Mouse (Mus musculus) NIH3T3 (cell line): ENCODE results near the gene Rrp1.
A peak's percentile ranks its signal among the peaks of the same experiment; 100 is the strongest.
"Not testable (repeated sequence)": the region's sequence is repeated elsewhere in the genome, so short reads cannot be mapped to it uniquely, and the experiment has no call there.

Experiments
- DNase-seq: peaks from one replicate; pipeline ENCODE4 v3.0.0-alpha.2; 2012; ENCODE audit warnings: low read depth

The Rrp1 gene

GRCm38 (mm10) chr10:78383567-78383966 is 29.3 kb downstream of the Rrp1 start:
- DNase-seq: no peak

- no peak for DNase-seq
Observed at GRCm38 (mm10) chr10:78378516-78378915, 34.3 kb downstream of the Rrp1 start.

GRCm38 (mm10) chr10:78372681-78373668 is 39.9 kb downstream of the Rrp1 start:
- DNase-seq: no peak

GRCm38 (mm10) chr10:78371746-78372145 is 41.1 kb downstream of the Rrp1 start:
- no peak for DNase-seq

GRCm38 (mm10) chr10:78367586-78367985 is 45.3 kb downstream of the Rrp1 start:
- DNase-seq: no peak

- no peak for DNase-seq
Observed at GRCm38 (mm10) chr10:78366851-78367312, 46.0 kb downstream of the Rrp1 start.

- DNase-seq: peak; percentile 39
Observed at GRCm38 (mm10) chr10:78366195-78366834, 46.5 kb downstream of the Rrp1 start.

GRCm38 (mm10) chr10:78365555-78365954 is 47.3 kb downstream of the Rrp1 start:
- no peak for DNase-seq

GRCm38 (mm10) chr10:78364106-78364505 is 48.7 kb downstream of the Rrp1 start:
- no peak for DNase-seq

- DNase-seq: no peak
Observed at GRCm38 (mm10) chr10:78363366-78363765, 49.5 kb downstream of the Rrp1 start.

- no peak for DNase-seq
Observed at GRCm38 (mm10) chr10:78361951-78362350, 50.9 kb downstream of the Rrp1 start.

GRCm38 (mm10) chr10:78360290-78360711 is 52.5 kb downstream of the Rrp1 start:
- peak; percentile 87 for DNase-seq

GRCm38 (mm10) chr10:78358999-78359398 is 53.8 kb downstream of the Rrp1 start:
- not testable (repeated sequence) for DNase-seq

GRCm38 (mm10) chr10:78358266-78358665 is 54.6 kb downstream of the Rrp1 start:
- DNase-seq: no peak

- no peak for DNase-seq
Observed at GRCm38 (mm10) chr10:78357742-78358141, 55.1 kb downstream of the Rrp1 start.

GRCm38 (mm10) chr10:78355931-78356593 is 56.8 kb downstream of the Rrp1 start:
- peak; percentile 50 for DNase-seq

- DNase-seq: no peak
Observed at GRCm38 (mm10) chr10:78353196-78353595, 59.6 kb downstream of the Rrp1 start.

GRCm38 (mm10) chr10:78352666-78353030 is 60.2 kb downstream of the Rrp1 start:
- DNase-seq: no peak

- peak; percentile 74 for DNase-seq
Observed at GRCm38 (mm10) chr10:78351887-78352665, 60.8 kb downstream of the Rrp1 start, which contains the start of gene Agpat3. Gene Agpat3, minus strand, starts transcription at chr10:78352489.

GRCm38 (mm10) chr10:78351564-78351886 is 61.3 kb downstream of the Rrp1 start:
- DNase-seq: no peak

GRCm38 (mm10) chr10:78350796-78351556 is 61.9 kb downstream of the Rrp1 start:
- peak; percentile 49 for DNase-seq
